Mouse (Mus musculus): Measurements from ENCODE around the gene S1pr5. TPM values are rescaled to one million over a fixed set of nuclear protein-coding genes. Genes with fewer than 3 reads are reported as not detected.

The S1pr5 gene
- polyA plus RNA-seq, 1 experiment from 2014 or later: 2.8 TPM

DNA sequence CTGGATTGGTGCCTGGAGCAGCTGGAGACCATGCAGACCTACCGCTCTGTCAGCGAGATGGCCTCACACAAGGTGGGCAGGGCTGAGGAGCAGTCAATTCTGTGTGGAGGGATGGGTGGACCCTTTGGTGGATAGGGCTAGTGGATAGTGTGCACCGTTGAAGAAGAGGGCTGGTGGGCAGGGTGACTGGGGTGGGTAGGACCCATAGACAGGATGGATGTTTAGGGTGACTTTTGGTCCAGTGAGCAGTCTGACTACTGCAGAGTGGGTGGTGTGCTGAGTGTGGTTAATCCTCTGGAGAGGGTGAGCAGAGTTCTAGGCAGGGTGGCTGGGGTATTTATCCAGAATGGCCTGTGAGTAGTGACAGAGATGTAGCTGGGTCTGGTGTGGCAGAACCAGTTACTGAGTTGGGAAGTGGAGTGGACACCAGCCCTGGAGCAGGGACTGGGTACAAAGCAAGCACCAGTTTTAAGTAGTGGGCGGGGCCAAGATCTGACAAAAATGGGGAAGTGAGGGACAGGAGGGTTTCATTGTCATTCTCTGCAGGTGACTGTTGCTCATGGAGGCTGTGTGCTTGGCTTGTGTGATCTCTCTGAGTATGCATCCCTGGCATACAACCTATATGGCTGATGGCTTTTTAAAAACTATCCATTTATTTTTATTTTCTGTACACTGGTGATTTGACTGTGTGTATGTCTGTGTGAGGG, 53.3 kb downstream of the S1pr5 start:
- H3K36me3 ChIP-seq: peaks cover 3% of the 10 kb centered on the region; the same call in 1 of the 2 replicates
- no peak for ATAC-seq (ENCODE audit: low FRiP score)
- no peak overlapping the region for H3K27ac ChIP-seq
- H3K4me2 ChIP-seq: no peak overlapping the region
- 82% methylated on average over 4 of the region's 4 CpGs for WGBS
- no peaks in the 10 kb centered on the region for H3K27me3 ChIP-seq
- H3K4me1 ChIP-seq (replicated peaks): peaks cover 38% of the 10 kb centered on the region
- H3K9ac ChIP-seq: no peak overlapping the region
- H3K4me3 ChIP-seq: no peak overlapping the region
- no peaks in the 10 kb centered on the region for H3K9me3 ChIP-seq

DNA sequence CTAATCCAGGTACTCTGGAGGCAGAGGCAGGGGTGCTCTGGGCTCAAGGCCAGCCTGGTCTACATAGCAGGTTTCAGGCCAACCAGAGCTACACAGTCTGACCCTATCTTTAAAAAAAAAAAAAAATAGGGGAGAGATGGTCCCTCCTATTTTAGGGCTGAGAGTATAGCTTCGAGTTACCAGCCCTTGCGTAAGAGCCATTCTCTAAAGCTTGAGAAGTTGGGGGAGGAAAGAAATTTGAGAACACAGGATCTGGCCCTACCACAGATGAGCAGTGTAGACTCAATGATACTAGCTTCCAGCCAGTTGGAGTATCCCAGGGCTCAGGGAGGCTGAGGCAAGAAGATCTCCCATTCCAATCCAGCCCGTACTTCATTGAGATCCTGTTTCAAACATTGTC, 54.5 kb downstream of the S1pr5 start:
- no peak overlapping the region for H3K4me3 ChIP-seq
- H3K9ac ChIP-seq: no peak overlapping the region
- WGBS: 90% methylated on average over 3 of the region's 3 CpGs
- H3K27ac ChIP-seq: no peak overlapping the region
- H3K4me2 ChIP-seq: no peak overlapping the region
- ATAC-seq (ENCODE audit: low FRiP score): no peak
- no peaks in the 10 kb centered on the region for H3K9me3 ChIP-seq
- H3K27me3 ChIP-seq: no peaks in the 10 kb centered on the region
- no peaks in the 10 kb centered on the region for H3K36me3 ChIP-seq
- peaks cover 35% of the 10 kb centered on the region for H3K4me1 ChIP-seq (replicated peaks)

Other genes with a start within 250 kb of the S1pr5 start
- gene Mrpl4, start 245.7 kb downstream of the S1pr5 start, polyA plus RNA-seq (2015; fragmentation: Nextera tagmentation; extraction: Ambion mirVana): 98.2 and 104 TPM in 2 replicates
- 3.4 and 4.4 TPM in 2 replicates for gene Icam1, start 232.5 kb downstream of the S1pr5 start, polyA plus RNA-seq (2015; fragmentation: Nextera tagmentation; extraction: Ambion mirVana)
- gene Icam4, start 219.1 kb downstream of the S1pr5 start, polyA plus RNA-seq (2015; fragmentation: Nextera tagmentation; extraction: Ambion mirVana): 0.21 TPM in 1 of 2 replicates, not detected in the other
- gene Icam5, start 216.4 kb downstream of the S1pr5 start, polyA plus RNA-seq (2015; fragmentation: Nextera tagmentation; extraction: Ambion mirVana): 0.58 and 0.80 TPM in 2 replicates
- gene Zglp1, start 181.3 kb downstream of the S1pr5 start, polyA plus RNA-seq (2015; fragmentation: Nextera tagmentation; extraction: Ambion mirVana): 0.92 and 1.9 TPM in 2 replicates
- gene Gm49373, start 175.3 kb downstream of the S1pr5 start, polyA plus RNA-seq (2015; fragmentation: Nextera tagmentation; extraction: Ambion mirVana): 1.9 and 2.4 TPM in 2 replicates
- 57.3 and 63.1 TPM in 2 replicates for gene Fdx1l, start 174.8 kb downstream of the S1pr5 start, polyA plus RNA-seq (2015; fragmentation: Nextera tagmentation; extraction: Ambion mirVana)
- gene Gm38431, start 156.4 kb downstream of the S1pr5 start, polyA plus RNA-seq (2015; fragmentation: Nextera tagmentation; extraction: Ambion mirVana): 0.92 and 2.8 TPM in 2 replicates
- 28.3 and 32.5 TPM in 2 replicates for gene Raver1, start 156.4 kb downstream of the S1pr5 start, polyA plus RNA-seq (2015; fragmentation: Nextera tagmentation; extraction: Ambion mirVana)
- gene Tyk2, start 117.2 kb downstream of the S1pr5 start, polyA plus RNA-seq (2015; fragmentation: Nextera tagmentation; extraction: Ambion mirVana): 12.4 and 12.8 TPM in 2 replicates
- gene Cdc37, start 98.5 kb downstream of the S1pr5 start, polyA plus RNA-seq (2015; fragmentation: Nextera tagmentation; extraction: Ambion mirVana): 221 and 223 TPM in 2 replicates
- 17.6 and 18.8 TPM in 2 replicates for gene Pde4a, start 82.7 kb downstream of the S1pr5 start, polyA plus RNA-seq (2015; fragmentation: Nextera tagmentation; extraction: Ambion mirVana)
- gene Keap1, start 9.1 kb downstream of the S1pr5 start, polyA plus RNA-seq (2015; fragmentation: Nextera tagmentation; extraction: Ambion mirVana): 61.8 and 64.7 TPM in 2 replicates
- gene Atg4d, start 16.9 kb upstream of the S1pr5 start, polyA plus RNA-seq (2015; fragmentation: Nextera tagmentation; extraction: Ambion mirVana): 51.1 and 51.8 TPM in 2 replicates
- gene Kri1, start 39.5 kb upstream of the S1pr5 start, polyA plus RNA-seq (2015; fragmentation: Nextera tagmentation; extraction: Ambion mirVana): 16.3 and 17.1 TPM in 2 replicates
- 89.2 and 90.3 TPM in 2 replicates for gene Cdkn2d, start 43.0 kb upstream of the S1pr5 start, polyA plus RNA-seq (2015; fragmentation: Nextera tagmentation; extraction: Ambion mirVana)
- gene Ap1m2, start 63.9 kb upstream of the S1pr5 start, polyA plus RNA-seq (2015; fragmentation: Nextera tagmentation; extraction: Ambion mirVana): 0.62 and 0.71 TPM in 2 replicates
- 68.1 and 73.8 TPM in 2 replicates for gene Slc44a2, start 72.3 kb upstream of the S1pr5 start, polyA plus RNA-seq (2015; fragmentation: Nextera tagmentation; extraction: Ambion mirVana)
- gene Ilf3, start 119.4 kb upstream of the S1pr5 start, polyA plus RNA-seq (2015; fragmentation: Nextera tagmentation; extraction: Ambion mirVana): 253 and 276 TPM in 2 replicates
- gene Qtrt1, start 163.4 kb upstream of the S1pr5 start, polyA plus RNA-seq (2015; fragmentation: Nextera tagmentation; extraction: Ambion mirVana): 50.6 and 54.0 TPM in 2 replicates
- gene Dnm2, start 176.5 kb upstream of the S1pr5 start, polyA plus RNA-seq (2015; fragmentation: Nextera tagmentation; extraction: Ambion mirVana): 64.9 and 72.1 TPM in 2 replicates